Mouse (Mus musculus): Measurements from ENCODE around the gene Klc3. TPM values are rescaled to one million over a fixed set of nuclear protein-coding genes. Genes with fewer than 3 reads are reported as not detected.
A peak's percentile ranks its signal among the peaks of the same experiment; 100 is the strongest.

Gene Klc3
- polyA plus RNA-seq, 1 experiment from 2014 or later: 10.7 TPM

- Histone ChIP-seq H3K4me2 (replicated peaks) (no peak overlapping the region), H3K4me1 (no peaks in the 10 kb centered on the region), H3K9me3 (no peaks in the 10 kb centered on the region), H3K36me3 (peaks cover 73% of the 10 kb centered on the region), H3K4me3 (no peak overlapping the region), H3K9ac (no peak overlapping the region), H3K27ac (no peak overlapping the region), H3K27me3 (peaks cover 4% of the 10 kb centered on the region; the same call in 1 of the 2 replicates)
- WGBS: 89% methylated on average over 6 of the region's 6 CpGs
- ATAC-seq (ENCODE audit: insufficient number of reproducible peaks, insufficient read depth, low FRiP score, low TSS enrichment): no peak
Measured at GRCm38 (mm10) chr7:19426888-19427287, 23.0 kb upstream of the Klc3 start.

- no peak overlapping the region for H3K27ac ChIP-seq
- peaks cover 10% of the 10 kb centered on the region; the same call in 1 of the 2 replicates for H3K27me3 ChIP-seq
- H3K4me1 ChIP-seq: peaks cover 3% of the 10 kb centered on the region; the same call in 1 of the 2 replicates
- no peaks in the 10 kb centered on the region for H3K9me3 ChIP-seq
- 65% methylated on average over 6 of the region's 6 CpGs for WGBS
- no peak overlapping the region for H3K4me2 ChIP-seq (replicated peaks)
- no peak for ATAC-seq (ENCODE audit: insufficient number of reproducible peaks, insufficient read depth, low FRiP score, low TSS enrichment)
- H3K9ac ChIP-seq: no peak overlapping the region
- peaks cover 67% of the 10 kb centered on the region for H3K36me3 ChIP-seq
- H3K4me3 ChIP-seq: no peak overlapping the region
Measured at GRCm38 (mm10) chr7:19426349-19426748, 22.4 kb upstream of the Klc3 start.

DNA sequence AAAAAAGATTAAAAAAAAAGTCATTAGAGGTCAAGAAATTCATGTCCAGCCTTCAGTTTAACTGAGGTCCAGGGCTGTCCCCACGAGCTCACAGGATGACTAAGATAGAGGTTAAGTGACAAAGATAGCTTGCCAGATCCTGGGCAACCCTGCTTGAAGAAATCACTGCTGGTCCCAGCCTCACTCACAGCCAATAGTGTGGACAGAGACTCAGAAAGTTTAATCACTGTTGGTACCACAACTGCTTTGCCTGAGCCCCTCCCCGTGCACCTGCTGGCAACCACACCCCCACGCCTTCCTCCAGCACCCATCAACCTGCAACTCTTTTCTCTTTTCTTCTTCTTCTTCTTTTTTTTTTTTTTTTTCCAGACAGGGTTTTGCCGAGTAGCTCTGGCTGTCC is 20.1 kb upstream of the Klc3 start:
- no peak overlapping the region for H3K4me3 ChIP-seq
- H3K27ac ChIP-seq: no peak overlapping the region
- H3K36me3 ChIP-seq: peaks cover 44% of the 10 kb centered on the region
- 72% methylated on average over 4 of the region's 4 CpGs for WGBS
- no peak overlapping the region for H3K4me2 ChIP-seq (replicated peaks)
- no peak overlapping the region for H3K9ac ChIP-seq
- peaks cover 31% of the 10 kb centered on the region for H3K27me3 ChIP-seq
- peaks cover 4% of the 10 kb centered on the region; the same call in 1 of the 2 replicates for H3K4me1 ChIP-seq
- H3K9me3 ChIP-seq: no peaks in the 10 kb centered on the region
- no peak for ATAC-seq (ENCODE audit: insufficient number of reproducible peaks, insufficient read depth, low FRiP score, low TSS enrichment)

DNA sequence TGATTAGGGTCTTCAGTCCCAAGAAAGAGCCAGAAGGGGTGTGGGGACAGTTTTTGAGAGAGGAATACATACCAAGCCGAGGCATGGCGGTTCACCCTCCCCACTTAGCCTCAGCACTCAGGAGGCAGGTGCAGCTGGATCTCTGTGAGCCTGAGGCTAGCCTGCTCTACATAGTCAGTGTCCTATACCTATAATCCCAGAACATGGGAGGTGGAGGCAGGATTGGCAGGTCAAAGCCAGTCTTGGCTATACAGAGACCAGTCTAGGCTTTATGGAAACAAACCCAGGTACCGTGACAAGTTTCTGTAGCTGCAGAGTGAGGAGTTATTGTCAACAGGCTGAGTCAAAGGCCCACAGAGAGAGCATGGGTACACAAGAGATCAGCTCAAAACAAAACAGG is 19.2 kb upstream of the Klc3 start:
- peaks cover 4% of the 10 kb centered on the region; the same call in 1 of the 2 replicates for H3K4me1 ChIP-seq
- peaks cover 35% of the 10 kb centered on the region for H3K36me3 ChIP-seq
- H3K27ac ChIP-seq: no peak overlapping the region
- ATAC-seq (ENCODE audit: insufficient number of reproducible peaks, insufficient read depth, low FRiP score, low TSS enrichment): no peak
- H3K27me3 ChIP-seq: peaks cover 41% of the 10 kb centered on the region
- 86% methylated on average over 3 of the region's 3 CpGs for WGBS
- no peak overlapping the region for H3K4me3 ChIP-seq
- H3K9me3 ChIP-seq: no peaks in the 10 kb centered on the region
- H3K4me2 ChIP-seq (replicated peaks): no peak overlapping the region
- H3K9ac ChIP-seq: no peak overlapping the region

GRCm38 (mm10) chr7:19420821-19421636 is 17.1 kb upstream of the Klc3 start:
- peak overlapping the region; percentile 25 for H3K4me3 ChIP-seq
- peaks cover 4% of the 10 kb centered on the region; the same call in 1 of the 2 replicates for H3K4me1 ChIP-seq
- H3K9ac ChIP-seq: no peak overlapping the region
- H3K27ac ChIP-seq: no peak overlapping the region
- H3K4me2 ChIP-seq (replicated peaks): peak overlapping the region; percentile 54
- WGBS: 12% methylated on average over 43 of the region's 43 CpGs
- ATAC-seq (ENCODE audit: insufficient number of reproducible peaks, insufficient read depth, low FRiP score, low TSS enrichment): peak; percentile 86
- peaks cover 14% of the 10 kb centered on the region for H3K36me3 ChIP-seq
- peaks cover 57% of the 10 kb centered on the region for H3K27me3 ChIP-seq
- no peaks in the 10 kb centered on the region for H3K9me3 ChIP-seq

DNA sequence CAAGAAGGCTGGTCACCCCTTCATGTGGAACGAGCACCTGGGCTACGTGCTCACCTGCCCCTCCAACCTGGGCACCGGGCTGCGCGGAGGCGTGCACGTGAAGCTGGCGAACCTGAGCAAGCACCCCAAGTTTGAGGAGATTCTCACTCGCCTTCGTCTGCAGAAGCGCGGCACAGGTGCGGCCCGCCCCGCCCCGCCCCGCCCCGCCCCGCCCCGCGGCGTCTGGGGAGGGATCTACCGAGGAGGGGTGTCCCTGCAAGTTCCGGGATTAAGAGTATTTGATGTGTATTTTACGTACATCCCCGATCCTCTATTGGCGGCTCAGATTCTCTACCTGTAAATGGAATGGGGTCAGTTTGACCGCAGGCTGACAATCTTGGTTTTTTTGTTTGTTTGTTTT is 16.2 kb upstream of the Klc3 start:
- no peak for ATAC-seq (ENCODE audit: insufficient number of reproducible peaks, insufficient read depth, low FRiP score, low TSS enrichment)
- no peak overlapping the region for H3K4me3 ChIP-seq
- H3K4me2 ChIP-seq (replicated peaks): no peak overlapping the region
- no peak overlapping the region for H3K9ac ChIP-seq
- H3K4me1 ChIP-seq: peaks cover 4% of the 10 kb centered on the region; the same call in 1 of the 2 replicates
- 7% methylated on average over 28 of the region's 28 CpGs for WGBS
- peaks cover 62% of the 10 kb centered on the region for H3K27me3 ChIP-seq
- no peak overlapping the region for H3K27ac ChIP-seq
- H3K36me3 ChIP-seq: peaks cover 6% of the 10 kb centered on the region; the same call in 1 of the 2 replicates
- no peaks in the 10 kb centered on the region for H3K9me3 ChIP-seq

DNA sequence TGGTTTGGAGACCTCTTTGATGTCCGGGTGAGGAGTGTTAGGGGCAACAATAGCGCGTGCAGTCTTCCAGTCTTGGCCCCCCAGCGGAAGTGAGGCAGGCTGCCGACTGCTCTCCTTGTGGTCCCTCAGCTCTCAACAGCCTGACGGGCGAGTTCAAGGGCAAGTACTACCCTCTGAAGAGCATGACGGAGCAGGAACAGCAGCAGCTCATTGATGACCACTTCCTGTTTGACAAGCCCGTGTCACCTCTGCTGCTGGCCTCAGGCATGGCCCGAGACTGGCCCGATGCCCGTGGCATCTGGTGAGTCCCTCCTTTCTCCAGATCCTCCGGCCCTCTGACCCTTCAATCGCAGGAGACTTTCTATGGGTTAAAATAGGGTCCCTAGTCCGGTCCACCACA is 12.7 kb upstream of the Klc3 start:
- H3K4me3 ChIP-seq: no peak overlapping the region
- 0 out of 2 replicates have a peak, but pooled peaks cover 4% of the 10 kb centered on the region for H3K9me3 ChIP-seq
- no peaks in the 10 kb centered on the region for H3K36me3 ChIP-seq
- peaks cover 4% of the 10 kb centered on the region; the same call in 1 of the 2 replicates for H3K4me1 ChIP-seq
- peaks cover 55% of the 10 kb centered on the region for H3K27me3 ChIP-seq
- 79% methylated on average over 15 of the region's 15 CpGs for WGBS
- no peak overlapping the region for H3K27ac ChIP-seq
- ATAC-seq (ENCODE audit: insufficient number of reproducible peaks, insufficient read depth, low FRiP score, low TSS enrichment): no peak
- H3K9ac ChIP-seq: no peak overlapping the region
- H3K4me2 ChIP-seq (replicated peaks): no peak overlapping the region

DNA sequence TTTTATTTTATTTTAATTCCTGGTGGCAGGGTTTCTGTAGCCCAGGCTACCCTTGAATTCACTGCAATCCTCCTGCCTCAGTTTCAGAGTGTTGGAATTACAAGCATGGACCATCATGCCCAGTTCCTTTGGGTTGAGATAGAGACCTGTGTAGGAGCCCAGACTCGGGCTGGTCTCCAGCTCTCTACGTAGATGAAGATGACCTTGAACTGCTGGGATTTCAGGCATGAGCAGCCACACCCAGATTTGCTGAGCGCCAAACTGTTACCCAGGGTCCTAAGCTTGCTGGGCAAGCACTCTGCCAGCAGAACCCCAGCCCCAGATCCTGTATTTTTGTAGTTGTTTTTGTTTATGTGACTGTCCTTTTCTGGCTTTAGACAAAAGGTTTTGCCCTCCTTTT is 9.6 kb upstream of the Klc3 start:
- Histone ChIP-seq H3K4me3 (no peak overlapping the region), H3K27ac (no peak overlapping the region), H3K9me3 (0 out of 2 replicates have a peak, but pooled peaks cover 4% of the 10 kb centered on the region), H3K4me1 (0 out of 2 replicates have a peak, but pooled peaks cover 3% of the 10 kb centered on the region), H3K36me3 (no peaks in the 10 kb centered on the region), H3K9ac (no peak overlapping the region), H3K4me2 (replicated peaks) (no peak overlapping the region), H3K27me3 (peaks cover 30% of the 10 kb centered on the region)
- WGBS: 87% methylated on average over 3 of the region's 3 CpGs
- no peak for ATAC-seq (ENCODE audit: insufficient number of reproducible peaks, insufficient read depth, low FRiP score, low TSS enrichment)

- WGBS: 75% methylated on average over 5 of the region's 5 CpGs
- 0 out of 2 replicates have a peak, but pooled peaks cover 4% of the 10 kb centered on the region for H3K9me3 ChIP-seq
- no peak overlapping the region for H3K9ac ChIP-seq
Measured at GRCm38 (mm10) chr7:19411783-19412182, 7.9 kb upstream of the Klc3 start.

GRCm38 (mm10) chr7:19410766-19411344 is 7.0 kb upstream of the Klc3 start:
- Histone ChIP-seq H3K4me1 (0 out of 2 replicates have a peak, but pooled peaks cover 3% of the 10 kb centered on the region), H3K27ac (no peak overlapping the region), H3K9ac (no peak overlapping the region), H3K9me3 (0 out of 2 replicates have a peak, but pooled peaks cover 4% of the 10 kb centered on the region), H3K36me3 (no peaks in the 10 kb centered on the region), H3K27me3 (peaks cover 10% of the 10 kb centered on the region; the same call in 1 of the 2 replicates), H3K4me3 (no peak overlapping the region), H3K4me2 (replicated peaks) (no peak overlapping the region)
- 77% methylated on average over 11 of the region's 11 CpGs for WGBS
- ATAC-seq (ENCODE audit: insufficient number of reproducible peaks, insufficient read depth, low FRiP score, low TSS enrichment): no peak

More at GRCm38 (mm10) chr7:19411783-19412182, 7.9 kb upstream of the Klc3 start:
- ATAC-seq (ENCODE audit: insufficient number of reproducible peaks, insufficient read depth, low FRiP score, low TSS enrichment): no peak
- Histone ChIP-seq H3K4me1 (0 out of 2 replicates have a peak, but pooled peaks cover 3% of the 10 kb centered on the region), H3K4me2 (replicated peaks) (no peak overlapping the region), H3K36me3 (no peaks in the 10 kb centered on the region), H3K27ac (no peak overlapping the region), H3K4me3 (no peak overlapping the region), H3K27me3 (peaks cover 14% of the 10 kb centered on the region; the same call in 1 of the 2 replicates)

- 41% methylated on average over 6 of the region's 6 CpGs for WGBS
Measured at GRCm38 (mm10) chr7:19409753-19410152, 5.8 kb upstream of the Klc3 start.

More at GRCm38 (mm10) chr7:19409753-19410152, 5.8 kb upstream of the Klc3 start:
- Histone ChIP-seq H3K9ac (no peak overlapping the region), H3K36me3 (no peaks in the 10 kb centered on the region), H3K9me3 (0 out of 2 replicates have a peak, but pooled peaks cover 4% of the 10 kb centered on the region), H3K27ac (no peak overlapping the region), H3K4me1 (0 out of 2 replicates have a peak, but pooled peaks cover 6% of the 10 kb centered on the region), H3K4me3 (no peak overlapping the region), H3K27me3 (peaks cover 15% of the 10 kb centered on the region), H3K4me2 (replicated peaks) (no peak overlapping the region)
- no peak for ATAC-seq (ENCODE audit: insufficient number of reproducible peaks, insufficient read depth, low FRiP score, low TSS enrichment)
